Mouse (Mus musculus): ENCODE results near the gene Nectin2. TPM values are rescaled to one million over a fixed set of nuclear protein-coding genes. Genes with fewer than 3 reads are reported as not detected.

Nectin2 gene
- total RNA-seq, 4 experiments from 2014 or later = 6.5 to 8.0 (median 7.4) TPM

- DNase-seq (ENCODE audit: low spot score in 2 of 2) = no peak
Measured at GRCm38 (mm10) chr7:19745971-19746370, 4.3 kb downstream of the Nectin2 start.

GRCm38 (mm10) chr7:19744590-19745385 is 5.5 kb downstream of the Nectin2 start:
- no peak for DNase-seq (ENCODE audit: low spot score in 2 of 2)

GRCm38 (mm10) chr7:19743791-19744190 is 6.5 kb downstream of the Nectin2 start:
- DNase-seq (ENCODE audit: low spot score in 2 of 2) = no peak

GRCm38 (mm10) chr7:19742468-19742867 is 7.8 kb downstream of the Nectin2 start:
- DNase-seq (ENCODE audit: low spot score in 2 of 2) = no peak

GRCm38 (mm10) chr7:19741329-19742031 is 8.8 kb downstream of the Nectin2 start:
- DNase-seq (ENCODE audit: low spot score in 2 of 2) = no peak

GRCm38 (mm10) chr7:19740269-19740668 is 10.0 kb downstream of the Nectin2 start:
- no peak for DNase-seq (ENCODE audit: low spot score in 2 of 2)

GRCm38 (mm10) chr7:19738771-19739170 is 11.5 kb downstream of the Nectin2 start:
- DNase-seq (ENCODE audit: low spot score in 2 of 2) = no peak

- no peak for DNase-seq (ENCODE audit: low spot score in 2 of 2)
Measured at GRCm38 (mm10) chr7:19736389-19737057, 13.8 kb downstream of the Nectin2 start.

GRCm38 (mm10) chr7:19734178-19734666 is 16.1 kb downstream of the Nectin2 start:
- no peak for DNase-seq (ENCODE audit: low spot score in 2 of 2)

- DNase-seq (ENCODE audit: low spot score in 2 of 2) = no peak
Measured at GRCm38 (mm10) chr7:19726541-19726940, 23.7 kb downstream of the Nectin2 start.

- no peak for DNase-seq (ENCODE audit: low spot score in 2 of 2)
Measured at GRCm38 (mm10) chr7:19724167-19724566, 26.1 kb downstream of the Nectin2 start.

GRCm38 (mm10) chr7:19722754-19723195 is 27.5 kb downstream of the Nectin2 start:
- DNase-seq (ENCODE audit: low spot score in 2 of 2) = no peak

GRCm38 (mm10) chr7:19719200-19719599 is 31.1 kb downstream of the Nectin2 start:
- DNase-seq (ENCODE audit: low spot score in 2 of 2) = no peak

- DNase-seq (ENCODE audit: low spot score in 2 of 2) = no peak
Measured at GRCm38 (mm10) chr7:19718297-19718952, 31.9 kb downstream of the Nectin2 start.

- DNase-seq (ENCODE audit: low spot score in 2 of 2) = no peak
Measured at GRCm38 (mm10) chr7:19717346-19717745, 32.9 kb downstream of the Nectin2 start.

- DNase-seq (ENCODE audit: low spot score in 2 of 2) = no peak
Measured at GRCm38 (mm10) chr7:19716822-19717221, 33.5 kb downstream of the Nectin2 start.

- peak in 1 of 2 experiments; percentile 42 for DNase-seq (ENCODE audit: low spot score in 2 of 2)
Measured at GRCm38 (mm10) chr7:19716055-19716682, 34.1 kb downstream of the Nectin2 start.

- peak; percentile 97 to 100 for DNase-seq (ENCODE audit: low spot score in 2 of 2)
Measured at GRCm38 (mm10) chr7:19715239-19716054, 34.8 kb downstream of the Nectin2 start, which contains the start of gene Tomm40. Tomm40 (minus strand) TSS chr7:19715438.

- no peak for DNase-seq (ENCODE audit: low spot score in 2 of 2)
Measured at GRCm38 (mm10) chr7:19714836-19715235, 35.4 kb downstream of the Nectin2 start.

- DNase-seq (ENCODE audit: low spot score in 2 of 2) = no peak
Measured at GRCm38 (mm10) chr7:19713598-19713997, 36.7 kb downstream of the Nectin2 start.
